Mouse (Mus musculus): Measurements from ENCODE around the gene Agk. TPM values are rescaled to one million over a fixed set of nuclear protein-coding genes. Genes with fewer than 3 reads are reported as not detected.

Agk gene
- total RNA-seq (2023) = 10 to 100 TPM; 11.6 to 13.1 TPM

DNA sequence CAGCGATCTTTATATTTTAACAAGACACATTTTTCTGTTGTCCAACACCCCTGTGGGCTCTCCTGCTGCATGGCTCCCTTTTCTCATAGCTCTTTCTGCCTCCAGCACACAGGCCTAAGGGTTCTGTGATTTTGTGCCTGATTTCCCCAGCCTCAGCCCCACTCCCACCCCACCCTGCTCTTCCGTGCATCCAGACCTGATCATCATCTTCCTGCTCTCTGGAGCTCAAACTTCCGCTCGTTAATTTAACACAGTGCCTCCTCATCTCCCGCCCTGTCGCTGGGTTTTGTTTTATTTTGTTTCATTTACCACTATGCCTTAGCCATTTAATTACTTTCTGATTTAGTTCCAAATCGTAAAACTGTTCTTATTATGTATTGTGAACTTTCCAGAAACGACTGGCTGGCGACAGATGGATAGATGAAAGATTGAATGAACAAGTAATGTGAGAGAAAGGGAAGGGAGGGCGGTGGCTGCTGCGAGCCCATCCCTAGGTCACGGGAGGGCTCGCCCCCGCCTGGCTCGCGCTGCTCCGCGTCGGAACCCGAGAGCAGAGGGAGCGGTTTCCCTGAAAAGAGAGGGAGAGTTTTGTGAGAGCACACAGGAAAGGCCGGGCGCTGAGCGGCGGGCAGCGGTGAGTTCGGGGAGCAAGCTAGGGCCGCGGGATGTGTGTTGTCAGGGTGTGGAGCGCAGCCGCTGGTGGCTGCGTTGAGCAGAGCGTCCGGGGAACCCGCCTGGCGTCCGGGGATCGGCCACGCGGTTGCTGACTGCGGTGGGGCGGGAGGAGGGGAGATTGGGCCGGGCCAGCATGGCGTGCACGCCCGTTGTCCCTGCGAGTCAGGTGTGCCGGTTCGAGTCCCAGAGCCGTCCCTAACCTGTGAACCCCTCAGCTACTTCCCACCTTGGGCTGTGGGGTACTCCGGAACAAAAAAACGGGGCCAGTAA is at the start of gene Agk:
Agk (plus strand) TSS at position 276 of the 945 bp plus-strand sequence.

DNA sequence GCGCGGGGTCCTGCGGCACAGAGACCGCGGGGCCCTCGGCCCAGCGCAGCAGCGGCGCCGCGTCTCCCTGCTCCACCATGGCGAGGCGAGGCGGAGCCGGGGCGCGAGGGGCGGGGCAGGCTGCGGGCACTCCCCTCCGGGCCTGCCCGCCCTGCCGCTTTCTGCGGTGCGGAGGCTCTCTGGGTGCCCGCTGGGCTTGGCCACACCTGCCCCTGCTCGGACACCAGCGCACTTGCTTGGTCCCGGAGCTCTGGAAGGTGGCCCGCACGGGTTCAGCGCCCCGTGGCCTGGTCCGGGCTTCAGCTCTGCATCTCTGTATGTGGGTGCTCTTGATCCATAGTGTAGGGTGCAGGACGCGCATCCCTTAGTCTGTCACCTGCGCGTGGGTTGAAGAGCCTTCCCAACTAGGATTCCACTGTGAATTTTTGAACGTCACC is 111.1 kb downstream of the Agk start, which contains the start of gene E330009J07Rik:
E330009J07Rik (minus strand) TSS at position 89 of the 437 bp plus-strand sequence.

DNA sequence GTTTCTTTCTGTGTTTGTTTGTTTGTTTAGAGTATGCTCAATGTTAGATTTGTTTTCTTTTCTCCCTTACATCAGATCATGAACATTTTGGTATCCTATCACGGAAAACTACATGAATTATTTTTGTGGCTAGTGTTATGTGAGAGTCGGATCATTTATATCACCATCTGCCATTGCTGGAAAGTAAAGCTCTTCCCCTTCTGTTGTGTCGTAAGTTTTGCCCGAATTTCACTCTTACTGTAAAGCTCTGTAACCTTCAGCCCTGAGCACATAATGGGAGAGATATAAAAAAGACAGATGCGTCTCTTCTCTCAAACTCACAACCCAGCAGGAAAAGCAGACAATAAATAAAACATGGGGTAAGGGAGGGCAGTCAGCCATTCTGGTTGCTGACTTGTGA is 114.0 kb downstream of the Agk start, which contains the start of gene Wee2:
Wee2 (plus strand) TSS at position 153 of the 400 bp plus-strand sequence.

Other genes with a start within 250 kb of the Agk start
- gene E330009J07Rik, start 111.0 kb downstream of the Agk start, total RNA-seq (2023) = 1 to 10 TPM; 4.3 to 4.9 TPM
- not detected for gene Wee2, start 113.9 kb downstream of the Agk start, total RNA-seq (2023)
- 10 to 100 TPM; 32.7 to 39.2 TPM for gene Ssbp1, start 146.2 kb downstream of the Agk start, total RNA-seq (2023)
- not detected for gene Tas2r137, start 166.1 kb downstream of the Agk start, total RNA-seq (2023)
- not detected for gene Tas2r108, start 168.4 kb downstream of the Agk start, total RNA-seq (2023)
- gene Prss37, start 194.3 kb downstream of the Agk start, total RNA-seq (2023) = not detected
- gene Olfr461, start 229.9 kb downstream of the Agk start, total RNA-seq (2023) = not detected
- gene Olfr460, start 244.3 kb downstream of the Agk start, total RNA-seq (2023) = not detected